Mouse (Mus musculus) spleen, adult 2 months (tissue): ENCODE results near the gene Ncam2.

Experiments
- CTCF ChIP-seq: fragments of 200-500 bp; IDR thresholded peaks from 2 replicates; pipeline ENCODE4 v1.5.1; 2011; ENCODE audit warnings: mild to moderate bottlenecking, inconsistent platforms; ENCODE audit not compliant: insufficient read depth, insufficient read length, insufficient replicate concordance; ENCODE audit errors: extremely low read depth
- POLR2A ChIP-seq: fragments of 200-500 bp; IDR thresholded peaks from 2 replicates; pipeline ENCODE4 v1.6.1; 2011; ENCODE audit warnings: low read depth, low read length, inconsistent platforms

- TF ChIP-seq POLR2A = no peak
- TF ChIP-seq CTCF = no peak
Measured at GRCm38 (mm10) chr16:81199467-81199866, 1.0 kb upstream of the Ncam2 start.
